Mouse (Mus musculus) testis, adult 2 months (tissue): Measurements from ENCODE around the gene Rbm45. TPM values are rescaled to one million over a fixed set of nuclear protein-coding genes. Genes with fewer than 3 reads are reported as not detected.
A peak's percentile ranks its signal among the peaks of the same experiment; 100 is the strongest.

Experiments
- H3K27ac ChIP-seq: fragments of 200-500 bp; 2 replicates; pipeline ENCODE4 v1.5.1; 2012; ENCODE audit warnings: low read depth, low read length; ENCODE audit not compliant: control insufficient read depth, insufficient read depth
- H3K27me3 ChIP-seq: fragments of 200-500 bp; 2 replicates; pipeline ENCODE4 v1.6.1; 2012; ENCODE audit warnings: mild to moderate bottlenecking, low read length, moderate library complexity; ENCODE audit not compliant: control insufficient read depth, insufficient read depth
- H3K36me3 ChIP-seq: fragments of 200-500 bp; 2 replicates; pipeline ENCODE4 v1.6.1; 2012; ENCODE audit warnings: mild to moderate bottlenecking, low read length; ENCODE audit not compliant: control insufficient read depth, insufficient read depth
- H3K4me1 ChIP-seq: fragments of 200-500 bp; 2 replicates; pipeline ENCODE4 v1.6.1; 2012; ENCODE audit warnings: low read length; ENCODE audit not compliant: control insufficient read depth, insufficient read depth
- H3K4me3 ChIP-seq: fragments of 200-500 bp; 2 replicates; pipeline ENCODE4 v1.5.1; 2012; ENCODE audit warnings: low read depth, mild to moderate bottlenecking, low read length, moderate library complexity, mixed read lengths; ENCODE audit not compliant: control insufficient read depth
- CTCF ChIP-seq: fragments of 200-500 bp; IDR thresholded peaks from 2 replicates; pipeline ENCODE4 v1.5.1; 2012; ENCODE audit warnings: low read depth, mild to moderate bottlenecking, inconsistent platforms, low read length, moderate library complexity; ENCODE audit not compliant: control insufficient read depth, insufficient read depth, insufficient replicate concordance
- POLR2A ChIP-seq: fragments of 200-500 bp; IDR thresholded peaks from 2 replicates; pipeline ENCODE4 v1.6.1; 2012; ENCODE audit warnings: low read depth, mild to moderate bottlenecking, inconsistent platforms, low read length, moderate library complexity; ENCODE audit not compliant: control insufficient read depth
- polyA plus RNA-seq: library from polyadenylated mRNA; depleted of rRNA; stranded (reverse); fragments of >200 nt; gene quantifications from 2 replicates; pipeline ENCODE4 v1.2.3, GENCODE M21; 2012; rRNA removed

Rbm45 gene
- polyA plus RNA-seq, result 5.8 and 5.9 TPM in 2 replicates

GRCm38 (mm10) chr2:76369821-76370655 is at the start of gene Rbm45:
Rbm45 (plus strand) TSS chr2:76369984.
- H3K27ac ChIP-seq, result peak within 1 kb of the TSS; percentile 32
- TF ChIP-seq POLR2A (no peak), CTCF (peak; percentile 90)
- peaks cover 17% of the 10 kb centered on the region for H3K4me1 ChIP-seq
- no peaks in the 10 kb centered on the region for H3K27me3 ChIP-seq
- no peaks in the 10 kb centered on the region; the same call in 1 of the 2 replicates for H3K36me3 ChIP-seq
- peak within 1 kb of the TSS; percentile 89 for H3K4me3 ChIP-seq

- H3K27me3 ChIP-seq, result no peaks in the 10 kb centered on the region
- no peaks in the 10 kb centered on the region for H3K4me1 ChIP-seq
- H3K27ac ChIP-seq, result no peak overlapping the region
- TF ChIP-seq CTCF, result no peak
- no peak for TF ChIP-seq POLR2A
- no peaks in the 10 kb centered on the region for H3K36me3 ChIP-seq
- H3K4me3 ChIP-seq, result no peak overlapping the region
Observed at GRCm38 (mm10) chr2:76320336-76320735, 49.4 kb upstream of the Rbm45 start.

DNA sequence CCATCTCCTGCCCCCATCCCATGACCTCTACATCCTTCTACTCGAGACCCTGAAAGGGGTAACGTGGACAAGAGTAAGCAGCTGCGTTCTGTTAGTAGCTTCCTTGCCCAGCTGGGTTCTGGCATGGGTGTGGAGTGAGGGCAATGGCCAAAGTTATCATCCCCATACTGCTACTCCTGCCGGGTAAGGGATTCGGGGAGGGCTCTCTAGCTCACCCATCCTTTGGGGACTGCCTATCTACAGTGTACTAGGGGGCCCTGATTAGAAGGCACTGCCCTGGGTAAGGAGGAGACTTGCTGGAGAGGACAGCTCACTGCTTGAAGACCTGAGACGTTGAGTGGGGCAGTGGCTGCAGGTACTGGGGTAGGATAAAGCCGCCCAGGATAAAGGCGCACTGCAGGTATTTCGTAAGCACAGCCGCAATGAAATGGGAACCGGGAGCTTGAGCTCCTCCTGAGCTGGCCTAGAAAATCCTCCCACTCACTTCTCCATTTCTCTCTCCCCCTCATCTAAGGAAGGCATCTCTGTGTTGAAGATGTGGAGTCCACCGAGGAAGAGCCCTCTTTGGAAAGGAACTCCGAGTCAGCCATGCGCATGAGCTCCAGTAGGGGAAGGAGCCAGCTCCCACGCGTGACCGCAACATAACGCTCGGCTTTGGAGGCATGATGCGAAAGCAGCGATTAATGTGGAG is 46.5 kb upstream of the Rbm45 start:
- Histone ChIP-seq H3K4me1 (no peaks in the 10 kb centered on the region), H3K4me3 (no peak overlapping the region), H3K27me3 (no peaks in the 10 kb centered on the region), H3K36me3 (no peaks in the 10 kb centered on the region), H3K27ac (no peak overlapping the region)
- no peak for TF ChIP-seq POLR2A

GRCm38 (mm10) chr2:76324463-76324862 is 45.3 kb upstream of the Rbm45 start:
- H3K36me3 ChIP-seq, result no peaks in the 10 kb centered on the region
- no peak for TF ChIP-seq POLR2A
- TF ChIP-seq CTCF, result no peak

DNA sequence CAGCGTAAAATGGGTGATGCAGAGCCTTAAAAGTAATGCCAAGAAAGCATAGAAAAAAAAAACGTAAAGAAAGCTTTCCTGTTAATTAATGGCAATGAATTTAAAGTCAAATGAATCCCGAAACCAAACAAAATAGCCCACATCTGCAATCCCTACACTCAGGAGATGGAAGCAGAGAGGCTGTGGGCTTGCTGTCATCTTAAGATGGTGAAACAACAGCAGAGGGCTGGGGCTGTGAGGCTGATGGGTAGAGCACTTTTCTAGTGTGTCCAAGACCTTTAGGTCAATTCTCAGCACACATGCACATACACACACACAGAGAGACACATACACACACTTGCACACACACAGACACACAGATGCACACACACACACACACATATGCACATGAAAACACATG is 43.6 kb upstream of the Rbm45 start:
- TF ChIP-seq CTCF (no peak), POLR2A (no peak)
- Histone ChIP-seq H3K27ac (no peak overlapping the region), H3K4me3 (no peak overlapping the region), H3K4me1 (no peaks in the 10 kb centered on the region), H3K27me3 (no peaks in the 10 kb centered on the region), H3K36me3 (no peaks in the 10 kb centered on the region)

More at GRCm38 (mm10) chr2:76324463-76324862, 45.3 kb upstream of the Rbm45 start:
- H3K4me1 ChIP-seq, result no peaks in the 10 kb centered on the region
- no peak overlapping the region for H3K27ac ChIP-seq
- H3K4me3 ChIP-seq, result no peak overlapping the region
- H3K27me3 ChIP-seq, result no peaks in the 10 kb centered on the region

DNA sequence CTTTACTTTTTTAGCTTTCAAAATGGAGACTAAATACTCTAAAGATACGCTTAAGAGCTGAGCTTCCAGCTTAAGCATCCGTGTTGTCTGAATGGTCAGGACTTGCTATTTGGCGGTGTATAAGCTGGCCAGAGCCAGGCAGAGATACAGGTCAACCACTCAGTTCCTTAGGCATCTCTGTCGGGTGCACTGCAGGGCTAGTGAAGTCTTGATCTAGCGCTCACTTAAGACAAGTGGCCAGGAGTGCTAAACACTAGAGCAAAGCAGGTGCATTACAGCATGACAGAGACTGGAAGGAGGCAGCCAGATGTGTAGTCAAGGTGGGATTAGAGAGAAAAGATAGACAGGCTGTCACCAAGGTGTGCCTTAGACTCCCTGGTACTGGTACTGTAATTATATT is 39.7 kb upstream of the Rbm45 start:
- Histone ChIP-seq H3K27me3 (no peaks in the 10 kb centered on the region), H3K4me3 (no peak overlapping the region), H3K27ac (no peak overlapping the region), H3K36me3 (no peaks in the 10 kb centered on the region), H3K4me1 (no peaks in the 10 kb centered on the region)
- TF ChIP-seq POLR2A, result no peak
- no peak for TF ChIP-seq CTCF

DNA sequence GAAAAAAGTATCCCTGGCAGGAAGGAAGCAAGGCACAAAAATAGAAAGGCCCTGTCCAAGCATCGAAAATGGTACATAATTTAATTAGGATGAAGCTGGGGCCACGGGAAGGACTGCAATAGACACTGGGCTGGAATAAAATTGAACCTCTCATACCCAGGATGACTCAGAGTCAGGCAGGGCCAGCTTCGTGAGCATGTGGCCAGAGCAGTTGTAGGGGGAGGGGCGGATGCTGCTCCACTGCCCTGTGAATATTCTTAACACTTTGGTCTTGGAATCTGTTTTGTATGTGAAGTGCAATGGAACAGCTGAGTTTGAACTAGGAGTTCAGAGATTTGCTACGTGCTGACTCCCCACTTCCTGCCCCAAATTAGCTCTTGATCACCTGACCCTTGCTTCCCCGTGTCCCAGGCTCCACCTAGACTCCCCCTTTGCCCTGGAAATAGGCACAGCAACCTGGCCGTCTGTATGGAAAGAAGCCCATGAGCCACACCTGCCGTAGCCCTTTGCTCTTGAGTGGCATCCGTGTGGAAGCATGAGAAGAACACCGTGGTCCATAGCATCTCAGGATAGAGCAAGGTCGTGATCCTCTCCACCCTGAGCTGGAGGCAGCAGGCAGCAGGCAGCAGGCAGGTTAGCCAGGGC is 37.5 kb upstream of the Rbm45 start:
- Histone ChIP-seq H3K36me3 (no peaks in the 10 kb centered on the region), H3K4me1 (no peaks in the 10 kb centered on the region), H3K27ac (no peak overlapping the region), H3K27me3 (no peaks in the 10 kb centered on the region), H3K4me3 (no peak overlapping the region)
- TF ChIP-seq POLR2A, result no peak
- no peak for TF ChIP-seq CTCF
